Mouse (Mus musculus) brain, embryonic 14.5 days (tissue): ENCODE data around the gene Cnksr3.

Experiments used
- CTCF ChIP-seq: fragments of 200-500 bp; IDR thresholded peaks from 2 replicates; pipeline ENCODE4 v1.5.1; 2012; ENCODE audit warnings: inconsistent platforms, mild to moderate bottlenecking, moderate library complexity, borderline replicate concordance; ENCODE audit not compliant: insufficient read depth, insufficient read length; ENCODE audit errors: extremely low read depth
- POLR2A ChIP-seq: fragments of 200-500 bp; IDR thresholded peaks from 2 replicates; pipeline ENCODE4 v1.6.1; 2012; ENCODE audit warnings: mild to moderate bottlenecking, inconsistent platforms, borderline replicate concordance; ENCODE audit not compliant: poor library complexity, insufficient read depth, insufficient read length, severe bottlenecking; ENCODE audit errors: extremely low read depth

DNA sequence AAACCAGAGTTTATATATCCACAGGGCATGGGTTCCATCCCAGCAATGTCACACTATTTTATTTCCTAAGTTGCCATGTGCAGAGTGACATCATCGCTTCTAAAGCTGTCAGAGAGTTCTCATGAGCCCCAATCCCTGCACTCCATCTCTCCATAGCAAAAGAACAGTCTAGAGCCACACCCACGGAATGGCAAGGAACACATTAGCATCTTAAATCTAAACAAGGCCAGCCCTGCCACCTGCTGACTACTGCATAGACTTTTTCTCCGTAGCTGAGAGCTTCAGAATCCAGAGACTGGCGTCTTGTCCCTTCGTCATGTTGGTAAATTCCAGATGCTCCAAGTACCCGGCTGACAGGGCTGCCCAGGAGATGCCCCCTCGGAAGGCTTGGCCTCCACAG lies 87.0 kb downstream of the Cnksr3 start:
- TF ChIP-seq CTCF (no peak), POLR2A (no peak)
